Mouse (Mus musculus) splenic B cell, adult 2 months (primary cell): ENCODE measurements around the gene Nmb.

Source experiments
- DNase-seq: peaks from one replicate; pipeline ENCODE4 v3.0.0-alpha.2; 2011; ENCODE audit warnings: low read depth, low spot score
- H3K27me3 ChIP-seq: 2 replicates; pipeline ENCODE4 v1.6.1; 2012; ENCODE audit warnings: mild to moderate bottlenecking, low read length, moderate library complexity, mixed read lengths; ENCODE audit not compliant: control insufficient read depth, poor library complexity, insufficient read depth, severe bottlenecking
- H3K36me3 ChIP-seq: 2 replicates; pipeline ENCODE4 v1.6.1; 2012; ENCODE audit warnings: mild to moderate bottlenecking, low read length, moderate library complexity, mixed read lengths; ENCODE audit not compliant: control insufficient read depth, poor library complexity, insufficient read depth, severe bottlenecking

The Nmb gene

DNA sequence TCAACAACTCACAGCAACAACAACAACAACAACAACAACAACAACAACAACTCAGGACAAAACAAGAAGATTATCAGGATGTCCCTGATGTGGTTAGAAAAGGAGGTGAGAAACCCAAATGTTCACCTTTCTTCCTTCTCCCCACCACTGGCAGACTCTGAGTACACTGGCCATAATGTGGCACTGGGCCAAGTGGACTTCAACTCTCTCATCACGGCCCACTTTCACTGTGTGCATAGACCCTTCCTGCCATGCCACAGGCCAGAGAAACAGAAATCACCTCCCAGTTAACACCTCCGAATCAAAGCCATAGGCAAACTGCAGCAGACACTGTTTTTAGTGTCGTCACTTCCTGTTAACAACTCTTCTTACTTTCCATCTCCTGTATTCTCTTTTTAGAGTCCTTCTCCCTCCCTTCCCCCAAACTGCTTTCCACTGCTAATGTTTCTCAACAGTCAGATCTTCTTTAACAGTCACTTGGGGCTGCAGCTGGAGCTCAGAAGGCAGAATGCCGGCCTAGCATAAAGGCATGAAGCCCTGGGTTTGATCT is 13.1 kb upstream of the Nmb start:
- peaks cover 11% of the 10 kb centered on the region for H3K36me3 ChIP-seq
- no peaks in the 10 kb centered on the region for H3K27me3 ChIP-seq
- no peak for DNase-seq

- DNase-seq, result no peak
- Histone ChIP-seq H3K36me3 (peaks cover 12% of the 10 kb centered on the region), H3K27me3 (no peaks in the 10 kb centered on the region)
Observed at GRCm38 (mm10) chr7:80912496-80912895, 7.6 kb upstream of the Nmb start.

DNA sequence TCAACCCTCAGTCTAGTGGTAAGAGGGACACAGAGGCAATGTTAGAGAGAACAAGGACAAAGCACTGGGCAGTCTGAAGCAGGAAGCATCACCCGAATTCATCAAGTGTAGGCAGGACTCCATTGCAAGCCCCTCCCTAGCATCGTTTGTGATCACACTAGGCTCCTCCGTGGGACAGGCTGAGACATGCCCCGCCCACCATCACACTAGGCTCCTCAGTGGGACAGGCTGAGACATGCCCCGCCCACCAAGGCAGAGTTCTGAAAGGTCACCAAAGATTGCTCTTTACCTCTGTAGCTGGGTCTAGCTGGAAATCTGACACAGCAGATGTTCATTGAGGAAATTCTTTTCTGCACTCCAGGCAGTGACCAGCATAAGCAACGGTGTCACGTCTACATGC is 6.2 kb upstream of the Nmb start:
- H3K36me3 ChIP-seq, result peaks cover 10% of the 10 kb centered on the region
- DNase-seq, result no peak
- no peaks in the 10 kb centered on the region for H3K27me3 ChIP-seq

DNA sequence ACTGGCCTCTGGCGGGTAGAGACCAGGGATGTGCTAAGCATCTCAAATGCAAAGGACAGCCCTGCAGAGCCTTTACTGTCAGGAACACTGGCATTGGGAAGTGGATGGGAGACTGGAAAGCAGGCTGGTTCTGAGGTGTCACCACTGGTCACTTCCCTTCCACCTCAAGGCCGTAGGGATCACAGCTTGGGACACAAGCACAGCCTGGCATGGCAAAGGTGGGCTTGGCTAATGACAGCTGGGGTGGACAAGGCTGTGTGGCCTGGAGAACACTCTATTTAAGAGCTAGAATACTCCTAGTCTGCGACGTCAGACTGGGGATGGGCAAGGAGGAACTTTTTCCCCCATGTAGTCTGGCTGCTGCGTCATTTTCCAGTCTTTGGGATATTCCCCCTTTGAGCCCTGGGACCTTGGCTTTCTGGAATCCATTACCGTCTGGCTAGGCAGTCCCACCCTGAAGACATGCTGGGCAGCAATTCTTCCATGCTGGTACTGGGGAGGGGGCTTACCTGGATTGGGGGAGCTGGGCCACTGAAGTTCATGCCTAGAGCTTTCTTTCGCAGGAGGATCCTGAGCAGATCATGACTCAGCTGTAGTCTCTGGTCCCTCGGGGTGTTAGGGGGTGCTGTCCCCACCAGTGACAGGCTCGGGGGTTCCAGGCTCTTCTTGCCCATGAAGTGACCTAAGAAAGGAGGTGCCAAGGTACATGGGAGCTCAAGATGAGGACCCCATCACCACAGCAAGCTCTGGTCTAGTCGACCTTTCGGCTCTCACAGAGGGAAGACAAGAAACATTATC is 1.1 kb downstream of the Nmb start:
- H3K27me3 ChIP-seq, result no peaks in the 10 kb centered on the region
- H3K36me3 ChIP-seq, result no peaks in the 10 kb centered on the region; the same call in 1 of the 2 replicates
- no peak for DNase-seq

DNA sequence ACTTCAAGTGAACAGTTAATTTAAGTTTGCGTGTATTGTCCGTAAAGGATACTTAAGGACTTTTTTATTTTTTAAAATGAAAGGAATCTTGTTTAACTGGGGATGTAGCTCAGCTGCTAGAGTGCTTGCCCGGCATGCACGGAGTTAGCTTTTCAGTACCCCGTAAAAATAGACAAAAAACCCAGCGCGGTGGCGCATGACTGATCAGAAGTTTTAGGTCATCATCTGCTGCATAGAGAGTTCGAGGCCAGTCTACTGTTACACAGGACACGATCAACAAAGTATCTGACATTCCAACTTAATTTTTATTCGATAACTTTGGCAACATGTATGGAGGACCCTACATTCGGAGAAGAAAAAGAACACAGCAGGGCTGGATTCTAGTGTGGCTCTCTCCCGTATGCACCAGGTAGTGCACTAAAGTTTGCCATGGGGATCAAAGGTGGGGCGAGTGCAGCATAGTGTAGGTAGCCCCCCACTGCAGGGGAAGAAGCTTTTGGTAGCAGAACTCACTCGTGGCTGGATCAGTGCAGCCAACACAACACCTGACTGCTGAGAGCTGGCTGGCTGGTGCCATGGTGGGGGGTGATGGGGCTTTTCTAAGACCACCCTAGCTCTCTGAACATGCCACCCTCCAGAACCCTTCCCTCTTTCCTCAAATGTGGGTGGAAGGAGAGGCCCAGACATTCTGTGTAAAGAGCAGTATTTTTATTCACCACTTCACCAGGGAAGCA is 3.2 kb downstream of the Nmb start:
- peak; percentile 34 for DNase-seq

DNA sequence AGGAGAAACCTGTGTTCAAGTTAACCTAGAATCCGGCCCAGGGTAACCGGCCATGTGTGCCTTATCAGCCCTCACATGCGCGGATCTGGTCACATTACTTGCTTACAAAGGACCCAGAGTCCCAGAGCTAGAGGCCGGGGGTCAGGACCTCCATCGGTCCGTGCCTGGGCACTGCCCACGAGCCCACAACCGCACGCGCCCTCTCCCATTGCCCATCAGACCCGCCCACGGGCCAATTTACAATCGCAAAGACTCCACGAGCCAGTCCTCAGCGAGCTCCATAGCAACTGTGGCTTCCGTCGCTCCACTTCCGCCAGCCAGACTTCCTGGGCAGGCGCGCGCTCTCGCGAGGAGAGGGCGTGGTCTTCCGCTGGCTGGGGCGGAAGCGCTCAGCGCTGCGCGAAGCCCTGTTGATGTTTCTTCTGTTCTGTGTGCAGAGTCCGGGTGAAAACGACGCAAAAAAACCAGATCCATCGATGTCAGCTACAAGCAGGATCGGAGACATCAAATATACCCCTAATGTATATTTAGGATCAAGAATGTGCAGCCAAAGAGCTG is 3.9 kb downstream of the Nmb start, which contains the start of gene Wdr73:
Wdr73 (minus strand) TSS at position 326 of the 558 bp plus-strand sequence.
- Histone ChIP-seq H3K36me3 (peaks cover 8% of the 10 kb centered on the region), H3K27me3 (no peaks in the 10 kb centered on the region)
- DNase-seq, result peak; percentile 93

More for the DNA sequence above, 3.2 kb downstream of the Nmb start:
- Histone ChIP-seq H3K27me3 (no peaks in the 10 kb centered on the region), H3K36me3 (peaks cover 8% of the 10 kb centered on the region)

- no peaks in the 10 kb centered on the region for H3K27me3 ChIP-seq
- DNase-seq, result no peak
- H3K36me3 ChIP-seq, result peaks cover 17% of the 10 kb centered on the region
Observed at GRCm38 (mm10) chr7:80897721-80898120, 7.2 kb downstream of the Nmb start.

GRCm38 (mm10) chr7:80897134-80897533 is 7.7 kb downstream of the Nmb start:
- no peaks in the 10 kb centered on the region for H3K27me3 ChIP-seq
- H3K36me3 ChIP-seq, result peaks cover 17% of the 10 kb centered on the region
- no peak for DNase-seq

DNA sequence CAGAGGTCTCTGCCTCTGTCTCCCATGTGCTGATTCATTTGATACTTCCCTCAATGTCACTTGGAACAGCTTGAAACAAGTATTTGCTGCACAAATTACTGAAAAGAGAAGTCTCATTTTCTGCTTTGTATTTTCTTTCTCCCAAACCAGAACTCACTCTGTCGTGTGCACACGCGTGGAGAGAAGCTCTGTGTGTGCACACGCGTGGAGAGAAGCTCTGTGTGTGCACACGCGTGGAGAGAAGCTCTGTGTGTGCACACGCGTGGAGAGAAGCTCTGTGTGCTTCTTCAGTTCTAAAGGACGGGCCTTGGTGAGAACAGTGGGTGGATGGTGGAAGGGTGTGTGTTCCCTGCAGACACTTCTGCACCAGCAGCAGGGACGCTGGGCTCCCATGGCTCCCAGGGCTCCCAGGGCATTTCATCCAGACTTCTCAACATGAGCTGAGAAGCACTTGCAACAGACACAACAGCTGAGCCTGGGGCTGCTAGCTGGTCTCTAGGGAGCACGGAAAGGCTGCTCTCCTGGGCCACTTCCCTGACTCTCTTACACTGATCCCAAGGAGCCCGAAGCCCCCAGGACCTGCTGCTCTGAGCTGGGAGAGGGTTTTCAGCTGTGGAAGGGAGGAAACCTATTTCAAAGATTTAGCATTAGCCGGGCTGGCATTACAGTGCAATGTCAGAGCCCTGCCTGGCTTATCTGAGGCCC is 9.9 kb downstream of the Nmb start:
- no peaks in the 10 kb centered on the region for H3K27me3 ChIP-seq
- DNase-seq, result no peak
- H3K36me3 ChIP-seq, result peaks cover 20% of the 10 kb centered on the region

- no peak for DNase-seq
- Histone ChIP-seq H3K27me3 (no peaks in the 10 kb centered on the region), H3K36me3 (peaks cover 20% of the 10 kb centered on the region)
Observed at GRCm38 (mm10) chr7:80894196-80894595, 10.7 kb downstream of the Nmb start.

GRCm38 (mm10) chr7:80893753-80894129 is 11.1 kb downstream of the Nmb start:
- peaks cover 20% of the 10 kb centered on the region for H3K36me3 ChIP-seq
- no peak for DNase-seq
- H3K27me3 ChIP-seq, result no peaks in the 10 kb centered on the region

DNA sequence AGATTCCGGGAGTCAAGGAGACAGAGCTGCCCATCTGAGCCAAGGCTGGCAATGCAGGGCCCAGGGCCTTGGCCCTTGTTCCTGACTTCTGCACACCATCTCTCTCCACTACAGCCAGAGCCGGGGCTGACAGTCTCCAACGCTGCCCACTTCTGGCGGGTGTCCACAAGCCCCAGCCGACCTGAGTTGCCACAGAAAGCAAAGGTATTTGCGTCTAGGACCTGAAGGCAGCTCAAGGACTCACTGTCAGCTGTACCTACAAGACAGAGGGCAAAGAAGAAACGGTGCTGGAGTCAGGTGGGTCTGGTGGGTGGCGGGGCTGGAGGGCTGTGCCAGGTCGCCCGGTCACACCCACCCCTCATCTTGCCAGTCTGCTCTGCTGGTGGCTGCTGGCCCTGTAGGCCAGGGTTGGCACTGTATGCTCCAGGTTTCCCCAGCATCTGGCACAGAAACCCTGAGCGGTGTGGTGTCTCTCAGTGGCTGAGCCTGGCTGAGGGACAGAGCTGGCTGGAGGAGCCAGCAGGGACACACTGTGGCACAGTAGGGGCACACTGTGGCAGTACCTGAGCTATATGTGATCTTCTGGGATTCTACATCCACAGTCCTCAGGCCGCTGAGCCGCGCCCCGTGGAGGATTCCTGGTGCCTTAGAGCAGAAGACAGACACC is 11.7 kb downstream of the Nmb start:
- H3K27me3 ChIP-seq, result no peaks in the 10 kb centered on the region
- no peak for DNase-seq
- peaks cover 18% of the 10 kb centered on the region for H3K36me3 ChIP-seq

- Histone ChIP-seq H3K27me3 (no peaks in the 10 kb centered on the region), H3K36me3 (peaks cover 7% of the 10 kb centered on the region)
- peak; percentile 70 for DNase-seq
Observed at GRCm38 (mm10) chr7:80889841-80890241, 15.0 kb downstream of the Nmb start.

GRCm38 (mm10) chr7:80889021-80889511 is 15.8 kb downstream of the Nmb start:
- no peak for DNase-seq
- H3K27me3 ChIP-seq, result no peaks in the 10 kb centered on the region
- peaks cover 4% of the 10 kb centered on the region for H3K36me3 ChIP-seq
